Mouse (Mus musculus) liver, adult (tissue): ENCODE measurements around the gene Zfp62.

ENCODE experiments used
- GATA4 ChIP-seq: IDR thresholded peaks from 2 replicates; pipeline ENCODE4 v1.6.1; 2014; ENCODE audit warnings: mild to moderate bottlenecking, low read length; ENCODE audit not compliant: insufficient replicate concordance

Gene Zfp62

DNA sequence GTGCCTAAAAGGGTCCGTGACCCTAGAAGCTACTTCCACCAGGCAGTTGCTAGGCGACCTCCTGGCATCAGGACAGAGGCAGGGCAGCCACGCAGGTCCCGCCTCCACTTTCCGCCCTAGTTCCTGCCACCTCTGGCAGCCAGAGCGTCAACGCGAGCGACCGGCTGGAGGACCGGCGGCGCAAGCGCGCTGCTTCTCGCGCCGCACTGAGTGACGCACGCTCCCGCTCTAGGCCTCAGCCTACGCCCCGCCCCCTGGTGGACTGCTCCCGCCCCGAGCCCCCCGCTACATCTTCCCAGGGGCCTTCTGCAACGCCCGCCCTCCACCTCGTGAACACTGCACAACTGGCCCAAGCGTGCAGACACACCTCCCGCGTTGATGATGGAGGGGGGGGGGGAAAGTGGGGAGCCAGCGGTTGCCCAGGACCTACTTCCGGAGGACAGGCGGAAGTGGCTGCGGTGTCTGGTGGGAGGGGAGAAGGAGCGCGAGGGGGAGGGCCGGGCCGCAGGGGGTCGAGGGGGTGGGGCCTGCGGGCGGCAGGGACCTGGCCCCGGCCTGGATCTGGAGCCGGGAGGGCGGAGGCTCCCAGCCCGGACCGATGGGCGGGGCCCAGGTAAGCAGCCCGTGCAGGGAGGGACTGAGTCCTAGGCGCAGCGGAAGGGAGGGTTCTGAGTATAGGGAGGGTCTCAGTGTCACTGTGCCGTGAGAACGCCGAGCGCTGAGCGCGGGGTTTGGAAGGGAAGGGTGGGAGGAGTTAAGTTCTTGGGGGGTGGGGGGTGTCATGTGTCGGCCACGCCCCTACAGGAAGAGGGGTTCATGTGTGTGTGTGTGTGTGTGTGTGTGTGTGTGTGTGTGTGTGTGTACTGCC, 40.9 kb downstream of the Zfp62 start, which contains the start of gene Mgat1:
Gene Mgat1 (plus strand): TSS at position 465 of the 868 bp plus-strand sequence.
- peak; percentile 23; the same call in 1 of the 2 replicates for TF ChIP-seq GATA4

DNA sequence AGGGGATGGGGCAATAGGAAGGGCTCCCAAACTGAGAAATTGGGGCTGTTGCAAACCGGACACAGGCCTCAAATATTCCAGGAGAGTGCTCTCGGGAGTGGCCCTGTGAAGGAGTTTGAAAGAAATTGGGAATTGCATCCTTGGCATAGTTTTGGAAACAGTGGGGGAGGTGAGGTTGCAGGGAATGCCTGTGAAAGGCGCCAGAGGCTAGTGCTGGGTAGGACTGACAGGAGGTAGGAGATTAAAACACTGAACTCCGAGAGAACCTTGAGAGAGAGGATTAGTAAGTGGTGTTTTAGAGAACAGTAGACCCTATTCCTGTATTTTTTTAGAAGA, 41.5 kb downstream of the Zfp62 start:
- TF ChIP-seq GATA4: no peak

DNA sequence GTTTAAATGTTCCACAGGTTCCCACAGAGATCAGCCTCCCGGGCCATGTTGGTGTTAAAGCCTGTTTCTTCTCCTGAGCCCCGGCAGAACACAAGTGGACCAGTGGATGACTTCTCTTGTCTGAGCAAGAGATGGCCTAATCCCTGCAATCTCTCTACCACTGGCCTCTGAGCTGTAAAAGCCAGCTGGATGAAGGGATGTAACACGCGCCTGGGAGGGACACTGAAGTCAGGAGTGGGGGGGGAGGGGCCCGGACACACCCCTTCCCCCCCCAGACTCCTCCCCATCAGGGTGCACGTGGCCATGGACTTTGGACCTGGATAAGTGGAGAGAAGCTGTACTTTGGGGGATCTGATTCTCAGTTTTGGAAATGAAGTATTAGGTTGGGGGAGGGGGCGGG, 42.1 kb downstream of the Zfp62 start:
- TF ChIP-seq GATA4: no peak

DNA sequence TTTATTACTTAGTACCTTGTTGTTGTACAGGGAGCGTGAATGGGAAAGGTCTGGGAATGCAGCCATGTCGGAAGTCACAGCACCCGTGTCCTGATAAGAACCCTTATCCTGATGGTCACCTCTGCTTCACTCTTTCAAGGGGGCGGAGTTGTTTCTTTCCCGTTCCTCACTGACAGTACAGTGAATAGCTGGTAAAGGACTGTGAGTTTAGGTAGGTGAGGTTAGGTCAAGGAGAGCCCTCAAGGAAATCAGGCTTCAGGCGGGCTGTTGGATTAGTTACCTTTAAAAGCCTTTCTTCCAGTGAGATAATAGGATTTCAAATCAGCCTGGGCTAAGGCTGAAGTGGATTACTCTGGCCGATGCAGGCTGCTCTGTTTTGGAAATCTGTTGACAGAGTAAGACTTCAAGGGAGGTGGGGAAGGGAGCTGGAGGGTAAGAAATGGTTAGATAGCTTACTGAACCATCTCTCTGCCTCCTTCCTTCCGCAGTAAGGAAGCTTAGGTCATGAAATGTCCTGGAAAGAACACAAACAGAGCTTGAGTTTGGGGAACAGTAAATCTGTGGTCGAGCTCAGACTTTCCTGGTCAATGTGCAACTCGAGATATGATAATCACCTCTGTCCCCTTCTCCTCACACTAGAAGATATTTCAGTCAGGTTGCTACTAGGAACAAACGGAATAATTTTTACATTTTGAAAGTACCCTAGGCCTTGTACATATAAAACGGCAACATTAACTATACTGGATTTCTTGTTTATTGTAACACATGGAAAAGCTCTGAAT, 42.7 kb downstream of the Zfp62 start:
- TF ChIP-seq GATA4: peak; percentile 91

DNA sequence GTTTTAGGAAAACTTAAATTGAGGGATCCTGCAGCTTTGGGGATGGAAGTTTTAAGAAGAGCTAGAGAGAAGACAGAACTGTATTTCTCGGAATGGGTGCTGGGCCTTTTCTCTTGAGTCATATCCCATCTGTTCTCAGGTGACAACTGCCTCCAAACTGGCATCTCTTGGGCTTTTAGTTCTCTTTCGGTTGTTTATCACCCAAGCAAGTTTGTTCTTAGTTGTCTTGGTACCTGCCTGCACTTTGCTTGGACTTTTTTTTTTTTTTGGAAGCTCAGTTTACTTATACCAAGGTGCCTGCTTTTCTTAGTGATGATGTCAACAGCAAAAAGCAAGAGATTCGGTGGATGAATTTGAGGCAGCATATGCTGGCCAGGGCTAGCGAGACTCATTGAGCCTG, 43.4 kb downstream of the Zfp62 start:
- no peak for TF ChIP-seq GATA4

DNA sequence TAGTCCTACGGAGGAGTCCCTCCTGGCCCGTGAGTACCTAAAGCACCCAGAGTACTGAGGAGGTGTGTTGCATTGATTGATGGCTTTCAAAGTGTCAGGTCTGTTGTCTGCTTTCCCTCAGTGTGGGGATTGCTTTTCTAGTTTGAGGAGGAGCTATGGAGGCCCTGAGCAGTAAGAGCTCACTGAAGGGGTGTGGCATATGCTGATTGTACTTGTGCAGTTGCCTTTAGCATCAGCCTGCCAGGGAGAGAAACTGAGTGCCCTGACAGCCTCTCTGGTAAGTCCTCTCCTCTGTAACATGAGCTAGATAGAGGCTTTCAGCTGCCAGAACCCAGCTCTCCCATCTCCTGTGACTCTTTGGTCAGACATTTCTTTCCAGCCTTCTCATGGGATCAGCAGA, 44.2 kb downstream of the Zfp62 start:
- TF ChIP-seq GATA4: no peak

DNA sequence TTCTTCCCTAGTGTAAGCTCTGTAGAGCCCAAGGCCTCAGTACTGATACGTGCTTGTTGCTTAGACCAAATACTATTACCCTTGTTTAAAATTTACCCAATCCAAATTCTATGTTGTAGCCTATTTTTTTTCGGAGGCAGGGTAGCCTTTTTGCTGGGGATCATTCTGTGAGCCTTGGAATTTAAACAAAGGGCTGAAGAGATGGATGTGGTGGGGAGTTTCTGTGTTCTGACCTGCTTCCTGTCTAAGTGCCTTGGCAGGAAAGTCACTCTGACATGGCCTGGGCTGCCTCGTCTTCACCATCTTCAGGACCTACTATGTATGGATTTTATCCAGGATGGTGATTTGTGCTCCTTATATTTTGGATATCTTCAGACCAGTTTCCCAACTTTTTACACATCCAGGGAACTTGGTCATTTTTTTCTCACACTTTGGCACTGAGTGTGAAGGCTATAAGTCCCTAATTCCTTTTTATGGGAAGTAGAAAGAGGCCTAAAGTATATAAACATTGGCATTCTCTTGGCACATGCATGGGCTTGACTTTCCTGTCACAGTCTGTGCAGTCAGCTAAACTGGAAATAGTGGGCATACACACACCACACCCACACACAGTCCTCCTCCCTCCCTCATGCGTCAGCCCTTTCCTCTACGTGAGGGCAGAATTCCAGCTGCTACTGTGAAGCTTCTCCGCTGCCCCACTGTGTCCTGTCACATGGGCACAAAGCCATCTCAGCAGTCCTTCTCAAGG, 45.3 kb downstream of the Zfp62 start:
- TF ChIP-seq GATA4: no peak

DNA sequence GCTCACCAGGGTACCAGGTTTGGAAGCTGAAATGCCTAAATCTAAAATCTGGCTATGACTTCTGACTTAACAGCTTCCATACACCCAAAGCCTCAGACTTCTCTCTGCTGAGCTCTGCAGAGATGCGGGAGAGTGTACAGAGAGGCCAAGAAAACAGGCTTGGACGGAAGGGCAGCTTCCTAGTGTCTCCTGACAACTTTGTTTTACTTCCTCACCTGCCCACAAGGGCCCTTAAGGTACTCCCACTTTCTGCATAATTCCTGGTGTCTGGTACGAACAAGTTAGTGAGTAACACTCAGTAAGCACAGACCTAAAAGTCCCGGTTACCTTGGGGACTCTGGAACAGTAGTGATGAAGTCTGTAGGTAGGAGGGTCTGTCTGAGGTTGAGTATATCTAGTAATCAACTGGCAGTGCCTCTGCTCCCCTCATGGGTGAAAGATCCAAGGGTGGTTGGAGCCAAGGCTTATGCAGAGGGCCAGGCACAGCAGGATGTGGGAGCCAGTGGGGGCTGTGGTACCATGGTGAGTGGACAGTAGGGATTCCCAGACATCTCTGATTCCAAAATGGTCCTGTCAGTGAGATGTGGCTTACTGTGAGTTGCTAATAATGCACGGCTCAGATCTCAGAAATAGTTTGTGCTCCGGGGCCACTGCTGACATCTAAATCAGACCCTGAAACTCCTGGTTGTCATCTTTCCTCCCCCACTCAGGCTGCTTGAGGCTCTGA, 46.0 kb downstream of the Zfp62 start:
- no peak for TF ChIP-seq GATA4

DNA sequence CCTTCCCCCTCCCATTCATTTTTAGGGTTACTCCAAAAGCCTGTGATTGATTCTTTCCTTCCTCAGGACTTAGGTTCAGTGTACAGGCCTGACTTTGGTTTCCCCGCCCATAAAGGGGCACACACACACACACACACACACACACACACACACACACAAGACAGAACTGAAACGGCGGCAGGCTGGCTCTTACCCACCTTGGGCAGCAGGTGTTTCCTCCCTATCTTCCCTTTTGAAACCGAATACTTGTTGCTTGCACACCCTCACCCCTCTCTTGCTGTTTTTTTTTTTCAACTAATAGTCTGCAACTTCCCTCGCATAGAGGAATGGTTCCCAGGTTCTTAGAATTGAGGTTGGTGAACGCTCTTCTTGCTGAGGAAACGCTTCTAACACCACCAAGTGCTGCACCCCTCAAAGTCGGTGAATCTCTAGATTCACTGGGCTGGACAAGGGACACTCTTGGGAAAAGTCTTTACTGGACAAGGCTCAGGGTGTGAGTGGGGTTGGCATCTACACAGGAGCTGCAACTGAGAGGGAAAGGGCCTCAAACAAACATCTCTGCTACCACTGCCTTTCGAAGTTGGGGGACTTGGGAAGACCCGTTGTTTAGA, 46.8 kb downstream of the Zfp62 start:
- no peak for TF ChIP-seq GATA4

DNA sequence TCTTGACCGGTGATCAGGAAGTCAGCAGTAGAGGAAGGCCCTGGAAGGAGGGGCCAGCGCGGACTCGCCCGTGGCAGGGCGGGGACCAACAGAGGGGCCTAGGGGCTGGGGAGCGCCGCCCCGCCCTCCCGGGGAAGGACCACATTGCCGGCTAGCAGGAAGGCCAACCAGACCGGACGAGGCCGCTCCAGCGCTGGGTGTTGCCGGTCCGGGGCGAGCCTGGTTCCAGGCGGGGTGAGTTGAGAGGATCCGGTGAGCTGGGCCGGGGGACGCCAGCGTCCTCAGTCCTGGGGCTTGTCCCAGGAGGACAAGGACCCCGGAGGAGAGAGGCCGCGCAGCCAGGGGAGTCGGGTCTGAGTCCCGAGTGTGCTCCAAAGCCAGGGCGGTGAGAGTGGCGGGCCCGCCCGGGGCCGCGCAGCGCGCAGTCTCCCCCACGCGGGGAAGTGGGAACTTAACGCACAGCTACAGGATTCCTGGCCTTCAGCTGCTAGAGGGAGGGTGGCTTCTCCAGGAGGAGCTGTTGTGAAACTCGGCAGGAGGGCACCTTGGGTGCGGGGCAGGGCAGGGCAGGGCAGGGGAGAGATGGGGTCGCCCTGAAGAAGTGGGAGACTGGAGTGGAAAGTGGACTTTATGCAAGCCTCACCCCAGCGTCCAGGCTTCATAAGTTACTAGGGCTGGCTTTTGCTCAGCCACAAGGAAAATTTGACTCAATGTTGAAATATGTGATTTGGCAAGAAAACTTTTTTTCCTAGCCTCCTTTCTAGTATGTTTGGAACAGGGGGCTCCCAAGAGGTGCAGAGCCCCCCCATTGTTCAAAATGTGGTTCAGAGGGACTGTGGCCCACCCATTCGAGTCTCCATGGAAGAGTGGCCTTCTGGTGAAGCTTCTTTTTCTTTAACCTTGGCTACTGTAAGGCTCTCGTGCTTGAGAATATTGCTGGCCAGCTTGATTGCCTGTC, 47.6 kb downstream of the Zfp62 start:
- peak; percentile 26; the same call in 1 of the 2 replicates for TF ChIP-seq GATA4

DNA sequence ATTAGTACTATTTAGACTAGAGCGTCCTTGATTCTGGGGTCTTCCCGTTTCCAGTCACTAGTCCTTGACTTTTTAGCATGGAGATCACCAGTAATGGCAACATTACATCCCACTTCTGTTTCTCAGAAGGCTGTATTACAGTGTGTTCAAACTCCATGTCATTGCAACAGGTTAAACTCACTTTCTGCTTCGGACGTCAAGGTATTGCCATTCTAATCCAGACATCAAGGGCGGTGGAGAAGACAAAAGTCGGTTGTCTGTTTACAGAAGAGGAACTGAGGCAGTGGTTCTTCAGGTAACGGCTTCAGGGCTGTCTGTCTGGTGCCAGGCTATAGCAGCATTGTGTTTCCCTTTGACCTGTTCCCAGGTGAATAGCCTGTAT, 48.3 kb downstream of the Zfp62 start:
- TF ChIP-seq GATA4: no peak

DNA sequence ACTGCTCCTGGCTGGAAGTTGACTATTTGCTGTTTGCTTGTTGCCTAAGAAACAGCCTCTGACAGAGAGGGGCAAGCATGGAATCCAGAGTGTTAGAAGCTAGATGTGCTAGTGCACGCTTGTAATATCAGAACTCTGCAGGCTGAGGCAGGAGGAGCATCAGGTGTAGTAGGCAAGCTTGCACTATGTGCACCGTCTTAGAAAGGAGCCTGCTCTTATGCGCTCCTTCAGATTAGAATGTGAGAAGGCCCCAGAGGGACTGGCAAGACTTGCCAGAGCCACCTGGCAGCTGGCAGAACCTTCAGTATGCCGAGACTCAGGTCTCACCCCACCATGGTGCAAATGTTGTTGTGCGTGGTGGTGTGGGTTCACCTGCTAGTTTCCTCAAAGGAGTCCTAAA, 49.0 kb downstream of the Zfp62 start:
- TF ChIP-seq GATA4: no peak

DNA sequence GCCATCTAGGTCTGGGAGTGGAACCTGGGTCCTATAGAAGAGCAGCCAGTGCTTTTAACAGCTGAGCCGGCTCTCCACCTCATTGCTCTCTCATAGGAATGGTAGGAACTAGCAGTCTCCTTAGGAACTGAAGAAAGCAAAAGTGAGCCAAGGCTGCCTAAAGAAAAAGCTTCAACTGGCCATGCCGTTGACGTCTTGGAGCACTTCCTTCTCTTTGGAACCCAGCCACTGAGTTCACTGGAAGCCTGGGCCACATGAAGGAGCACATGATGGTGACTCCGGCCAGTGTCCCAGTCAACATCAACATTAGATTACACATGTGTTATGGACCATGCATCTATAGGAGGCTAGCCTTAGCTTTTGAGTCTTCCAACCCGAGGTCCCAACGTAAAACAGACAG, 49.9 kb downstream of the Zfp62 start:
- no peak for TF ChIP-seq GATA4
